Mouse (Mus musculus) megakaryocyte, adult 5-6 weeks (primary cell): ENCODE results near the gene Plekhg3. TPM values are rescaled to one million over a fixed set of nuclear protein-coding genes. Genes with fewer than 3 reads are reported as not detected.
A peak's percentile ranks its signal among the peaks of the same experiment; 100 is the strongest.

Source experiments
- ATAC-seq: 2 replicates; pipeline ENCODE4 v1.8.0; 2016; ENCODE audit warnings: mild to moderate bottlenecking, inconsistent platforms; ENCODE audit not compliant: poor library complexity, severe bottlenecking
- total RNA-seq, 2 experiments: library from RNA; stranded (forward) in 1 of 2; stranded (reverse) in 1 of 2; fragments of 153-499, 151-499 nt in 1 of 2; fragments of 221-1000, 200-1000 nt in 1 of 2; gene quantifications; 2 replicates each; pipeline versions ENCODE4 v1.2.3 to v1.2.4; 2015 to 2017

Gene Plekhg3
- total RNA-seq, 2 experiments from 2014 or later, result 44.3 to 46.6 TPM

- ATAC-seq, result no peak
Observed at GRCm38 (mm10) chr12:76524915-76525314, 5.8 kb upstream of the Plekhg3 start.

- peak; percentile 95 for ATAC-seq
Observed at GRCm38 (mm10) chr12:76527245-76527881, 3.3 kb upstream of the Plekhg3 start.

GRCm38 (mm10) chr12:76528766-76529165 is 1.9 kb upstream of the Plekhg3 start:
- no peak for ATAC-seq

GRCm38 (mm10) chr12:76531986-76532925 is 1.6 kb downstream of the Plekhg3 start:
- no peak for ATAC-seq

- ATAC-seq, result peak; percentile 4; the same call in 1 of the 2 replicates
Observed at GRCm38 (mm10) chr12:76532926-76533376, 2.3 kb downstream of the Plekhg3 start.

GRCm38 (mm10) chr12:76533377-76534222 is 2.9 kb downstream of the Plekhg3 start:
- ATAC-seq, result peak; percentile 14

- 0 out of 2 replicates have a peak, but pooled peaks have one; percentile 14 for ATAC-seq
Observed at GRCm38 (mm10) chr12:76534233-76534632, 3.5 kb downstream of the Plekhg3 start.

- ATAC-seq, result no peak
Observed at GRCm38 (mm10) chr12:76534641-76535283, 4.1 kb downstream of the Plekhg3 start.

GRCm38 (mm10) chr12:76535471-76535900 is 4.8 kb downstream of the Plekhg3 start:
- no peak for ATAC-seq

- no peak for ATAC-seq
Observed at GRCm38 (mm10) chr12:76536591-76537153, 6.0 kb downstream of the Plekhg3 start.

GRCm38 (mm10) chr12:76537434-76537833 is 6.7 kb downstream of the Plekhg3 start:
- peak; percentile 71 for ATAC-seq

- peak; percentile 72 for ATAC-seq
Observed at GRCm38 (mm10) chr12:76540169-76540568, 9.5 kb downstream of the Plekhg3 start.

- ATAC-seq, result no peak
Observed at GRCm38 (mm10) chr12:76540701-76541221, 10.1 kb downstream of the Plekhg3 start.

GRCm38 (mm10) chr12:76541475-76541874 is 10.8 kb downstream of the Plekhg3 start:
- ATAC-seq, result no peak

- no peak for ATAC-seq
Observed at GRCm38 (mm10) chr12:76541879-76542278, 11.2 kb downstream of the Plekhg3 start.

GRCm38 (mm10) chr12:76545786-76546370 is 15.2 kb downstream of the Plekhg3 start:
- no peak for ATAC-seq

GRCm38 (mm10) chr12:76546383-76547276 is 15.9 kb downstream of the Plekhg3 start:
- ATAC-seq, result no peak

GRCm38 (mm10) chr12:76547409-76548081 is 16.9 kb downstream of the Plekhg3 start:
- peak; percentile 76 for ATAC-seq
